Mouse (Mus musculus) kidney, adult 18-20 months (tissue): ENCODE measurements around the gene Cpxm1.
A peak's percentile ranks its signal among the peaks of the same experiment; 100 is the strongest.
"Not testable (repeated sequence)": the region's sequence is repeated elsewhere in the genome, so short reads cannot be mapped to it uniquely, and the experiment has no call there.

Experiments used
- DNase-seq: peaks from one replicate; pipeline ENCODE4 v3.0.0; 2021

Cpxm1 gene

DNA sequence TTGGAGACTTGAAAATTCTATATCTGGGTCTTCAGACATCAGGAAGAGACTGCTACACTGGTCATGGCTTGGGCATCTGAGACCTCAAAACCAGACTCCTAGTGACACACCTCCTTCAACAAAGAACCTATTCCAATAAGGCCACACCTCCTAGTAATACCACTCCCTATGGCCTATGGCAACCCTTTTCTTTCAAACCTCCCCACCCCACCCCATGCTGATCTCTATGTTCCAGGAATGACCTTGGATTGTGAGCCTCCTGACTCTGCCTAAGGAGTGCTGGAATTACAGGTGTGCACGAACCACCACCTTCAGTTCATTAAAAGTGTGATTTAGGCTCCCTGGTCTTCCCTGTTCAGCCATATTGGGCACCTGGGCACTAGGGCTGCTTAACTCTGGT lies 2.7 kb upstream of the Cpxm1 start:
- DNase-seq = no peak

DNA sequence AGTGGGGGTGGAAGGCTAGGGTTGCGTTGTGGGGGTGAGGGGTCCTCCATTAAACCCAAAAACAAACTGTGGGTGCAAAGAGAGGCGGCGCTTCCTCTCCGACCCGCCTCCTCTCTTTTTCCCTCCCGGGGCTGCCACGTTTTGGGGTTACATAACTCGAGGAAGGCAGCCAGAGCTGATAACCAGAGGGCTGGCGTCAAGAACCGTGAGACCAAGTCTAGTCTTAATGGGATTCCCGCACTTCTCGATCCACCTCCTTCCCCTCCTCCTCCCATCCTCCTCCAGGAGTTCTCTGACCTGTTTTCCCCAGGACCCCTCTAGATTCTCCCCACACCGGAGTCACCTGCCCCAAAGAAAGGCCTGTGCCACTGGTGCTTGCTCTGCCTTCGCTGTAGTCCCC lies 717 bp upstream of the Cpxm1 start:
- no peak for DNase-seq

DNA sequence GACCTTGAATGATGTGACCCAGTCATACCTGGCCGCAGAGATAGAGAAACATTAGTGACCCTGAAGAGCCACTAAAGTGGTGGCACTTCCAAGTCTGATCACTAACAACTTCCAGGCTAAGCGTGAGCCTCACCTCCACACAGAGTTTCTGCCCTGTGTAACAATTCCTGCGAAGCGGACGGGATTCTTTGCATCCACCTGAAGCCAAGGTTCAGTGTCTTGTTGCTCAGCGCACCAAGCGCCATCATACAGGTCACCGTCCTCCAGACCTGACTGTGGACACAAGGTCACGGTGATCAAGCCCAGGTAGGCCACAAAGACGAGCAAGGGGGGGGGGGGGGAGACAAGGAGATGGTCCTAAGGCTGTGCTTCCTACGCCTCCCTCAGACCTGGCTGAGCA lies 1.7 kb downstream of the Cpxm1 start:
- DNase-seq = no peak

DNA sequence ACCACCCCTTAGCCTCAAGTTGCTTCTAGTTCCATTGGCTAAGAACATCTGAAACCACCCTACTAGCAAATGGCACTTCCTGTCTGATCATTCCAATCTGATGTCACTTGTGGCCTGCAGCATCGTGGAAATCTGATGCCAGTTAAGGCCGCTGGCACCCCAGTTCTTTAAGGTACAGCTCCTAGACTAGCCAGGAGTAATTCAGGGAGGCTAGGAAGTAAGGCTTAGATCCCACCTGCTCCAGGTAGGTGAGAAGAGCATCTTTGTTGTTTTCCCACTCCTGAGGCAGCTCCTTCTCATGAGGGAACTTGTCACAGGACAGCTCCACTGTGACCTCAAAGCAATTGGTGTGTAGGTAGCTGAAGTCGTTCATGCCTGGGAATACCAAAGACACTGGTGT lies 4.5 kb downstream of the Cpxm1 start:
- DNase-seq = no peak

DNA sequence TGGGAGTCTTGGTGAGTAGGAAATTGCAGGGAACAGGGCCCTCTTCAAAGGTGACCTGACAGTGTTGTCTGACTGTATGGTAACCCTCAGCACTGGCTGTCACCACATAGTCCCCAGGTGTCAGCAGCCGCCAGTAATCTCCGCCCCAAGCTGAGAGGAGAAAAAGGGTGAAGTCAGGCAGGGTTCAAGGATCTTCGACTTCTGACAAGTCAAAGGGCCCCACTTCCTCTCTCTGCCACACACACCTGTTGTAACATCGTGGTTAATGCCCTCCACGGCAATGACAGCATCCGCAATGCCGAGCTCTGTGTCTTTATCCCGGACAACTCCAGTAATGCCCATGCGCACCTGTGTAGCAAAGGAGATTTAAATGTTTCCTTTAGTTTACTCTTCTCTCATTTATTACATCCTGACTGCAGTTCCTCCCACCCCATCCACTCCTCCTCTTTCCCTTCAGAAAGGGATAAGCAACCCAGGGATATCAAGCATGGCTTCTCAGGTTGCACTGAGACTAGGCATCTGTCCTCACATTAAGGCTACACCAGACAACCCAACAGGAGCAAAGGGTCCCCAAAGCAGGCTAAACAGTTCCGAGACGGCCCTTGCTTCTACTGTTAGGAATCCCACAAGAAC lies 6.3 kb downstream of the Cpxm1 start:
- DNase-seq = no peak

DNA sequence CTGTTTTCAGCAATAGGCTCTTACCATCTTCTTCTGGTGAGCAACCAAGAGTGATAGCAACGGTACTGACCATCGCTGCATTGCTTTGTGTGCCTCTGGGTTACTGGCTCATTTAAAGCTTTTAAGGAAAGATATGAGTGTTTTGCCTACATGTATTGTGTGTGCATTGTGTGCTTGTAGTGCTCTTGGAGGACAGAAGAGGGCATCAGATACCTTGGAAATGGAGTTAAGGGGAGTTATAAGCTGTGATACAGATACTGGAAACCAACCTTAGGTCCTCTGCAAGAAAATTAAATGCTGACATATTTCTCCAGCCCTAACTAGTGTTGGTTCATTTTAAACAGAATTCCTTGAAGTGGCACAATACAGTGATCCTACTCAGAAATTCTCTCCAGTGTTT lies 8.6 kb downstream of the Cpxm1 start:
- DNase-seq = no peak

DNA sequence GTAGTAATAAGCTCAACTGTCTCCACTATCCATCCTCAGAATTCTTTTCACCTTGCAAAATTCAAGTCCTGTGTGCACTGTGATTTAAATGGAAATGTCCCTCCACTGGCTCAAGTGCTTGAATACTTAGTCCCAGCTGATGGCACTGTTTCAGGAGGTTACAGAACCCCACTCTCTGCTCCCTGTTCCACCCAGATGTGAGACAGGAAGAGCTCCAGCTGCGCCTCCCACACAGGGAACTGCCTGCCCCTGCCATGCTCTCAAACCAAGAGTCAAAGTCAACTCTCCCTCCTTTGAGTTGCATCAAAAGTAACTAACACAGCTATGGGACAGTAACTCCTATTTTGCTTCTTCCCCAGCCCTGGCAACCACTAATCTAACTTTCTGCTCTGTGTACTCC lies 11.2 kb downstream of the Cpxm1 start:
- no peak for DNase-seq

DNA sequence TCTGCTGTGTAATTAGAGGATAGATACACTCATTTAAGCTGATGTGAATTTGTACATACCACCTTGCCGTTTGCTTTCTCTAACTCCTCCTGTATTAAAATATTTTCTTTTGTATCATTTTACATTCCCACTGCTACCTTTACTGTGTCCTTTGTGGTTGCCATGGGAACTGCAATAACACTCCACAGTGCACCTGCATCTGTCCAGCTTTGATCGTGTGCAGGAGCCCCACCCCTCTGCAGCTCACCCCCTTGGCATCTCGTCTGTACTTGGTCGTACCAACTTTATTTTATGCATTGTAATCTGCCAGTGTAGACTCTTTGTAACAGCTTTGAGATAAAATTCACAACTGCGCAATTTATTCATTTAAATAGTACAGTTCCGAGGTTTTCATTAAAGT lies 13.5 kb downstream of the Cpxm1 start:
- DNase-seq = no peak

DNA sequence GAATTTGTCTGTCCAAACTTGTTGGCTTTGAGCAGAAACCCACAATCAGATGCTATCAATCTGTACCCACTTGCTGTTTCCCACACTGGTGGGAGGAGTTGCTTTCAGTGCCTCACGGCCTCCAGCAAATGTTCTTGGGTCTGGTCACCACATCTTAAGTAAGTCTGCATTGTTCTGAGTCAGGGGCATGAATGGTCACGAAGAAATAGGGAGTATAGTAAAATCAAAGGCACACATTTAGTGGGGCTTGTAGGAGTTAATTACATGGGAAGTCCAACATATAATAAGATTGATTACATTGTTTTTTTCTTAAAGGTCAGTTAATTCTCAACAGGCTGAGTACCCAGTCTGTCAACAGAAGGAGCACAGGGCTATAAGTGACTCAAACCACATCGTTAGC lies 14.2 kb downstream of the Cpxm1 start:
- DNase-seq = no peak

DNA sequence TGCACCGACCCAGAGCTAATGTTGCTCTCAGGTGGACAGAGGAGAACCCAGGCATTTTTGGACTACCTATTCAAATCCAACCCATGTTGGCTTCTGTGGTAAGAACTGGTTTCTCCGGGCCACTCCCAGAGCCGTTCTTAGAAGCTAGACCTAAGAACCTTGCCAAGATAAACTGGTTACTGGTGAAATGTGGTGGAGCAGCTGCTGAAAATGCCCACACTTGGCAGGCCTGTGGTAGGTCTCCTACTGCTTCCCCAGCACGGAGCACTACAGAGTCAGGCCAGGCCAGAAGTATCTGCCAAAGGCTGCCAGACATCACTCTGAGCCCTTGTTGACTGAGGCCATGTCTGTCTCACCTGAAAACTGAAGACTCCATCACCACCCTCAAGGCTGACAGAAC lies 22.4 kb downstream of the Cpxm1 start:
- no peak for DNase-seq

DNA sequence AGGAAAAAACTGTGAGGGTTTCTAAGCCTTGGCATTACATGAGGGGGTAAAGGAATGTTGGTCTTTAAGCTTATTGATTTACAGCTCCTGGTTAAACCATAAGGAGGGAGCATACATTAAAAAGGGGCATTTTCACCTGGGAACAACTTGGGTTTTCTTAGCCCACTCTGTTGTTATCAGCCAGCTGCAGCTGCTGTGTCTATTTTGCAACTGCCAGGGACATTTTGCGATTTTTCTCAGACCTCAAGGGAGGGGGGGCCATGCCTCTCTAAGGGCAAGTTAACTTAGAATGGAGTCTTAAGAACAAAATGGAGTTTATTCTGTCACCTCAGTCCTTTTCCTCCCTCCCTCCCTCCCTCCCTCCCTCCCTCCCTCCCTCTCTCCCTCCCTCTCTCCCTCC lies 24.3 kb downstream of the Cpxm1 start:
- DNase-seq = not testable (repeated sequence)

DNA sequence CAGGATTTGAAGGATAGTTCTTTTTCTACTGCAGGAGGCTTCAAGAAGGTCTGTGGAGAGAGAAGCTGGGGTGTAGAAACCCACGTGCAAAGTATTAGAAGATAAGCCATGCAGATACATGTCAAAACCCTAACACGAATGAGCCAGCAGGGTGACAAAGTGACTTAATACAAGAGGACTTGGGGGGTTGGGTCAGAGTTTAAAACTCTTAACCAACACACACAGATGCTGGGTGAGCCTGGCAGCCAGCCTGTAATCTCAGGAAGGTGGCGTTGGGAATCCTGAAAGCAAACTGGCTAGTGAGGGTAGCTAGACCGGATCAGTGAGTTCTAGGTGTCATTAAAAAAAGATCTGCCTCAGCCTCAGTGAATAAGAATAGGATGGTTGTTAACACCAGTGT lies 30.0 kb downstream of the Cpxm1 start:
- DNase-seq = no peak

DNA sequence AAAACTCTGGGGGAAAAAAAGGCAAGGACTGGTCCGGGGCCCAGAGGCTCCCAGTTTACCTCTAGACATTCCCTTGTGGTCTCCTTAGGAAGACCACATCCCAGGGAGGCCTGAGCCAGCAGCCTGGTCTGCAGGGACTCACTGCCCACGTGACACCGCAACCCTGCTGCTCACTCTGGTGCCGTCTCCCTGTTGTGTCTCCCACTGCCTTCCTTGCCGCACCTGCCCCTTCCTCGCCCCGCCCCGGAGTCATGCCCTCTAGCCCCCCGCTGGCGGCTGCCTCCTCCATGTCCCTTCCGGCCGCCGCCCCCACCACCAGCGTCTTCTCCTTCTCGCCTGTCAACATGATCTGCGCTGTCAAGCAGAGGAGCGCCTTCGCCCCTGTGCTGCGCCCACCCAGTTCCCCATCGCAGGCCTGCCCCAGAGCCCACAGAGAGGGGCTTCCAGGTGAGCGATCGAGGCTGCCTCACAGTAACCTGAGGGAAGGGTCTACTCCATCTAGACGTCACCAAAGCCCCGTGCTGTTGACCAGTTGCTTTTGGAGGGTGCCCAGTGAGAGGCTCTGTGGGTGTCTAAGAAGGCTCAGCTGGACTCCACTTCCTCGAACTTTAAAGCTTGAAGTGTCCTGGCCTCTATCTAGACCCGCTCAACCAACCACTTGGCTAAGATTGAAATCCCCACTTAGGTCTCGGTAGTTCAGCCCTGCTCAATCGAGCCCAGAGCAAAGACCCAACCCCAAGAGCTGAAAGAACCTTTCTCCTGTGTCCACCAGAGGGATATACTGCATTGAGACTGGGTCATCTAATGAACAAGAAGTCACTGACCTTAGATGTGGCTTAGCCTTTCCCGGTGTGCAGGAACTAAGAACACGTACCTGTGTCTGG lies 31.9 kb downstream of the Cpxm1 start:
- no peak for DNase-seq

DNA sequence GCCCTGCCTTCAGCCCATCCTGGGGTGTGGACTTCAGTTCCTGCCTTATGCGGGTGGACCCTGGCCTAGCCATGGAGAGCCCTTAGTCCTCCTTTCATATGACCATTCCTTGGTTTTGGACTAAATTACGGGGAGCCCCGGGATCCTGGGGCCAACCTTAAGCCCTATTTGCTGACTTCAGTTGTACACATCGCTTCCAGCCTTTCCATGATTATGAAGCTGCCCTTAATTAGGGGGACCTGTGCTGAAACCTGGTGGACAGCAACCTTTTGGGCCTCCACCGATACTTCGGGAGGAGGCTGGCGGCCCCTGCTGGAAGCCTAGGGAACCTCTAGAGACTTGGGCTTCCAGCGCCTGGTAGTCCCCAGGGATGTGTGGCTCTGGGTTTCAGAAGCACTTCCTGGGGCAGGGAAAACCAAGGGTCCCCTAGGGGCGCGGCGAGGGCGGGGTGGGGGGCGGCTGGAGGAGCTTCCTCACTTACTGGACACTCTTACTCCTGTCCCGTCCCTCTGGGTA lies 34.8 kb downstream of the Cpxm1 start:
- DNase-seq = peak; percentile 60

DNA sequence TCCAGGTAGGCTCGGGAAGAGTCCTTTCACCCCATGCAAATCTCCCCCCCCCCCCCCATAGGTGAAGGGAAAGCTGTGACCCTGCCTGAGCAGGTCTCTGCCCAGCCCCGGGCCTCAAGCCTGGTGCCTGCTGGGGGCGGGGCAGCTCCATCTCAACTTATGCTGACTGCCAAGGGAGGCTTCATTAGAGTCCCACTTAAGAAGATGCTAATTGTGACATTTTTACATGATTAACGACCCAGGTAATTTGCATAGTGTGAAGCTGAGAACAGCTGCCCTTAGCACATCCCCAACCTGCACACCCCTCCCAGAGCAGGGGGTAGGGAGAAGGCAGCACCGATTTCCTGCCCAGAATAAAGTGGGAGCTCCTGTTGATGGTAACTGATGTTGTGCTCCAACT lies 38.5 kb downstream of the Cpxm1 start:
- DNase-seq = no peak

DNA sequence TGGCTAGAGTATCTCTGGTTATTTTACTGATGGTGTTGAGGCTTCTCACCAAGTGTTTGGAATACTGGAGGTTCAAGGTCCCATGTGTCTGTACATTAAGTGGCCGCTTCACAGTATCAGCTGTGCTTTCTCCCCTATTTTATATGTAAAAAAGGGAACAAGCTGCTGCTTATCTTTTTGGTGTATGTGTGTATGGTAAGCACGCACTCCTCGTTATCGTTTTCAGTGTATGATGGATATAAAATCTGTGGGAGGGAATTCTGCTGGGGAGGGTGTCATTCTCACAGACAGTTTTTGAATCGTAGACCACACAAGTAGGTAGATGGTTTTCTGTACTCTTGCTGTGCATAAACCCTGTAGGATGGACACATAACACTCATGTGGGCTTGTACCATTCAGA lies 39.8 kb downstream of the Cpxm1 start:
- DNase-seq = no peak

DNA sequence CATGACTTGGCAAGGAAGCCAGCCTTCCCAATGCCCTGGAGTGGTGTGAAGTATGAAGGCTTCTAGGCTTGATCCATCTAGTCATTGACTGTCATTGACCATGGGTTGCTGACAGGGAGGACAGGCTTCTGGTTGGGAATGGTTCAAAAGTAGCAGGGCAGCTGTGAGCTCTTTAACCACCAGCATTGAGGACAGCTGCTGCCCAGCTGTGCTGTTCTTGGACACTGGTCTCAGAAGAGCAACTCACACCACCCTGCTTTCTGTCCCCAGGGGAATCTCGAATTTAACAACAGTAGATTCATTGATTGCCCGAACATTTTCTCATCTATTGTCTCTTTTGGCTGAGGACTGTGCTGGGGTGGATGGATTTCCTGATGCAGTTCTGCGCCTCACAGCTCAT lies 43.5 kb downstream of the Cpxm1 start:
- no peak for DNase-seq

DNA sequence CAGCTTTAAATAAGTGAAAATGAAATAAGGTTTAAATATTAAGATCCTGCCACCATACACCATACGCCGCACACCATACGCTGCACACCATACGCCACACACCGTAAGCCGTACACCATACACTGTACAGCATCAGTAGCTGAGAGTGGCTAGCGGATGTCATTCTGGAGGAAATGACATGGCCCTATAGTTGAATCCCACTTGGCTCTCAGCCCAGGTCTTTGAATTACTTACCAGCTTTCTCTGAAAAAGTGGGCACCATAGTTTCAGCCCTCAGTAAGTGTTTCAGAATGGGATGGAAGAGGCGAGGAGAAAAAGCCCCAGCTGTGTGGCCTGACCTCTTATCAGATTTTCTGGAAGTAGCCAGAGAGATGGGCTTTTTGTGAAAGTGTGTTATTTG lies 44.0 kb downstream of the Cpxm1 start:
- DNase-seq = no peak

DNA sequence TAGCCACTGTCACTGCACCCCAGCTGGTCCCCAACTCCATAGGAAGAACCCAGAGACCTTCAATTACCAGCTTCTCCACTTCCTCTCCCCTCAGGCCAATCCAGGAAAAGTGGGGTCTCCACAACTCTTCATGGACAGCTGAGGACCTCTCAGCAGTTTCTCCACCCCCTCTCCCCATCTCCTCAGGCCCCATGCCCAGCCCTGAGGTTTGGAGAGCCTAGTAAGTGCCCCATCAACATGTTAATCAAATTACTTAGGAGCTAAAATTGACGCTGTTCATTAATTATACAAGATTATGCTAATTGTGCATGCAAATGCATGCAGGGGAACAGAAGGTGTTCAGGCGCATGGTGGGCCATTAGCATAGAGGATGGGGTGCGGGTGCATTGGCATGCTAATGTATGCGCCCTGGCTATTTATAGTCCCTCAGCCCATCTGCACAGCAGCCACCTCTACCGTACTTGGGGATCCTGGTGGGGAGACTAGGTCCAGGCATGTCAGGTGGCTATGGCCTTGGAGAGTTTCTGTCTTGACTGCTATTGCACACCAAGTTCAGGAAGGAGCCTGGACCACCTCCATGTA lies 45.5 kb downstream of the Cpxm1 start:
- no peak for DNase-seq

DNA sequence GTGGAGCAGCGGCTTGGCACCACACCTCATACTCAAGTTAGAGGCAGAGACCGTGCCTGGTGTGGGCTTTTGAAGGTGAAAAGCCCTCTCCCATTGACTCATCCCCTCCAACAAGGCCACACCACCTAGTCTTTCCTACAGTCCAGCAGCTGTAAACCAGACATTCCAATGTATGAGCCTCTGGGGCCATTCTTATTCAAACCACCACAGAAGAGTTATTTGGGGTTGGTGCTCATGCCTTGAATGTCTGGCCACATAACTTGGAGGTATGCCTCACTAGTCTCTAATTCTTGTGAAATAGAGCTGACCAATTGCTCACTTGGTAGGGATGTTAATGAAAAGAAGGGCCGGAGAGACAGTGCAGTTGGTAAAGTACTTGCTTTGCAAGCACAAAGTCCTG lies 47.0 kb downstream of the Cpxm1 start:
- DNase-seq = no peak

DNA sequence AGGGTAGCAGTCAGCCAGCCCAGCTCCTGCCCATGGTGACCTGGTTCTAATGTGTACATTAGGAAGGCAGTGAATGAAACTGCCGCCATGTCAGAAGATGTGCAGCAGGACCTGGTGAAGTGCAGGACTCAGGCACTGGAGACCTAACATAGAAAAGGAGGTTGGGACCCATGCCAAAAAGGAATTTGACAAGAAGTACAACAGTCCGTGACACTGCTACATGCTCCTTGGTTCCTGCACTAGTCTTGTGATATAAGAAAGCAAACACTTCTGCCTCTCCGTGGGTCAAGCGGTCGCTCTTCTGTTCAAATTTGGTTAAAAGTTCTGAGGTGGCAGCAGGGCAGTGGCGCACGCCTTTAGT lies 56.2 kb downstream of the Cpxm1 start:
- no peak for DNase-seq
